Mouse (Mus musculus): ENCODE data around the gene Tomm40.

DNA sequence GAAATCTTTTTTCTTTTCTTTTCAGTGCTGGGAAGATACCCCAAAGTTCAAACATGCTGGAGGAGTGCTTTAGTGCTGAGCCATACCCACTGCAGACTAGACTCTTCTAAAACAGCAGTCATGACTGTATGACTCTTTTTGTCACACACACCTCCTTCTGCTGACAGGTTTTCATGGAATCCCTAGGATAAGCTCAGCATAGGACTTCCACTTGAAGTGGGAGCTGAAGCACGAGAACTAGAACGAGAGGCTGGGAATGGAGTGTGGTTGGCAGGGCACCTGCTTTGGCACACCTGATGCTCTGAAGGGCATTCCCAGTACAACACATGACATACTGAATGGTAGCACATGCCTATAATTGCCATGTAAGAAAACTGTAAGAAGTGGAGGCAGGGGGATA lies 62.6 kb downstream of the Tomm40 start:
- TF ChIP-seq TAL1 (IDR thresholded peaks at IDR 0.05; ENCODE audit: low read length) (no peak), GATA1 (IDR thresholded peaks at IDR 0.05; ENCODE audit: low read length) (no peak)

All from erythroblast, embryonic 14.5 days (primary cell).